ENCODE assay signal across 10 mouse cellular contexts in the genomic region with DNA sequence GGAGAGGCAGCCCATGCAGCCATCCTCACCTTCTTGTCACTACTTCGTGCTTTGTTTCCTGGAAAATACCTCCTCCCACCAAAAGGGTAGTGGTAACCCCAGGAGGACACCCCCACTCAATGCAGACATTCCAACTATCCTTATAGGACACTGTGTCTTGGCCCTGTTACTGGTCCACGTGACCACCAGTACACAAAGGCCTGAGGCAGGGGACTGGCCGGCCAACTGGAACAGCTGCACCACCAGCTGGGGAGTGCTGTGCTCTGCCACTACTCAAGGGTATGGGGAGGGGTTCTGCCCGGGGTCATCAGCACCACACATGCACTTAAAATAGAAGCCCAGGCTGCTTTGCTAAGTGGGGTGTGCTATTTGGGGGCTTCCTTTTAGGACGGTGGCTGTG. TPM values are rescaled to one million over a fixed set of nuclear protein-coding genes. Genes with fewer than 3 reads are reported as not detected.
DNase-seq lines count a peak whose midpoint lies in the region; ATAC-seq and TF ChIP-seq lines count a peak whose summit lies in the region.
"Had no signal": no experiment of that assay in that cellular context is flagged by ENCODE, and none has a peak within 500 bp of the region (broad histone marks: within the 10 kb centered on the region; RNA-seq: fewer than 3 reads in every experiment).

No protein-coding gene starts in this region.

- WGBS in heart, embryonic 11.5 days (ENCODE audit: insufficient replicate concordance), result 49% methylated on average over 5 of the region's 5 CpGs
- 50% methylated on average over 5 of the region's 5 CpGs for WGBS in embryonic facial prominence, embryonic 14.5 days
- 54% methylated on average over 5 of the region's 5 CpGs for WGBS in midbrain, embryonic 12.5 days
- WGBS in kidney, embryonic 16.5 days, result 57% methylated on average over 5 of the region's 5 CpGs

- H3K79me2 ChIP-seq in C2C12 (ENCODE audit: control insufficient read depth, insufficient read depth), result peaks cover 98% of the 10 kb centered on the region

- H3ac ChIP-seq in C2C12 (ENCODE audit: control insufficient read depth, insufficient read length, low read depth), result no peak overlapping the region

- DNase-seq in heart, adult 9 months (ENCODE audit: low spot score in 2 of 2), result no peak
- DNase-seq in embryonic facial prominence, embryonic 14.5 days (ENCODE audit: low spot score), result peak; percentile 82
- DNase-seq in adipocyte (ENCODE audit: low spot score), result no peak
- DNase-seq: kidney, adult 11 months had no signal

- no peak overlapping the region for H3K4me3 ChIP-seq in heart, embryonic 11.5 days (ENCODE audit: low read depth, low read length)
- no peak overlapping the region for H3K4me3 ChIP-seq in C2C12 (ENCODE audit: insufficient read depth, poor library complexity, severe bottlenecking)
- H3K4me3 ChIP-seq in embryonic facial prominence, embryonic 14.5 days (ENCODE audit: low read depth, low read length), result no peak overlapping the region
- H3K4me3 ChIP-seq in midbrain, embryonic 12.5 days, result no peak overlapping the region
- no peak overlapping the region for H3K4me3 ChIP-seq in kidney, embryonic 16.5 days (ENCODE audit: low read length)
- H3K4me3 ChIP-seq: left cerebral cortex, adult 2 months had no signal

- no peak overlapping the region for H3K9ac ChIP-seq in heart, embryonic 11.5 days (ENCODE audit: low read depth, low read length)
- H3K9ac ChIP-seq in embryonic facial prominence, embryonic 14.5 days (ENCODE audit: low read depth, low read length), result no peak overlapping the region
- no peak overlapping the region for H3K9ac ChIP-seq in midbrain, embryonic 12.5 days (replicated peaks)
- no peak overlapping the region for H3K9ac ChIP-seq in kidney, embryonic 16.5 days (replicated peaks; ENCODE audit: low read length)

- H3K27ac ChIP-seq in heart, embryonic 11.5 days (ENCODE audit: low read depth, low read length), result peak overlapping the region; percentile 35; the same call in 1 of the 2 replicates
- H3K27ac ChIP-seq in embryonic facial prominence, embryonic 14.5 days (replicated peaks; ENCODE audit: low read depth, low read length), result peak overlapping the region; percentile 44
- peak overlapping the region; percentile 69 for H3K27ac ChIP-seq in midbrain, embryonic 12.5 days (replicated peaks)
- no peak overlapping the region for H3K27ac ChIP-seq in kidney, embryonic 16.5 days (ENCODE audit: low read length)

- ATAC-seq in heart, embryonic 11.5 days (replicated peaks; ENCODE audit: insufficient number of reproducible peaks, low FRiP score, low TSS enrichment), result peak; percentile 22; the same call in 1 of the 2 replicates
- ATAC-seq in embryonic facial prominence, embryonic 14.5 days (ENCODE audit: low read depth), result peak; percentile 80
- peak; percentile 73 for ATAC-seq in midbrain, embryonic 12.5 days (ENCODE audit: low FRiP score, low read depth)
- ATAC-seq in kidney, embryonic 16.5 days (ENCODE audit: low FRiP score, low TSS enrichment), result no peak
- ATAC-seq in inflammation-experienced regulatory T-cells, adult 6 months, result no peak

- no peaks in the 10 kb centered on the region for H3K27me3 ChIP-seq in heart, embryonic 11.5 days (ENCODE audit: control insufficient read depth, insufficient read depth, low read length)
- no peaks in the 10 kb centered on the region for H3K27me3 ChIP-seq in C2C12 (ENCODE audit: control insufficient read depth, insufficient read depth, insufficient read length)
- H3K27me3 ChIP-seq in embryonic facial prominence, embryonic 14.5 days (replicated peaks; ENCODE audit: control insufficient read depth, insufficient read depth, low read length), result no peaks in the 10 kb centered on the region
- H3K27me3 ChIP-seq in midbrain, embryonic 12.5 days, result no peaks in the 10 kb centered on the region
- no peaks in the 10 kb centered on the region for H3K27me3 ChIP-seq in kidney, embryonic 16.5 days (ENCODE audit: insufficient read depth, low read length)

- H3K36me3 ChIP-seq in heart, embryonic 11.5 days (ENCODE audit: control insufficient read depth, insufficient read depth, low read length), result no peaks in the 10 kb centered on the region
- peaks cover 39% of the 10 kb centered on the region for H3K36me3 ChIP-seq in C2C12 (ENCODE audit: control insufficient read depth, insufficient read depth)
- peaks cover 17% of the 10 kb centered on the region; the same call in 1 of the 2 replicates for H3K36me3 ChIP-seq in embryonic facial prominence, embryonic 14.5 days (ENCODE audit: control insufficient read depth, insufficient read depth, low read length)
- H3K36me3 ChIP-seq in midbrain, embryonic 12.5 days, result peaks cover 11% of the 10 kb centered on the region; the same call in 1 of the 2 replicates
- no peaks in the 10 kb centered on the region for H3K36me3 ChIP-seq in kidney, embryonic 16.5 days (ENCODE audit: insufficient read depth, low read length)

- peaks cover 41% of the 10 kb centered on the region for H3K4me1 ChIP-seq in heart, embryonic 11.5 days (ENCODE audit: control insufficient read depth, insufficient read depth, low read length)
- no peaks in the 10 kb centered on the region for H3K4me1 ChIP-seq in embryonic facial prominence, embryonic 14.5 days (ENCODE audit: control insufficient read depth, insufficient read depth, low read length)
- peaks cover 34% of the 10 kb centered on the region for H3K4me1 ChIP-seq in midbrain, embryonic 12.5 days
- peaks cover 19% of the 10 kb centered on the region for H3K4me1 ChIP-seq in kidney, embryonic 16.5 days (ENCODE audit: insufficient read depth, low read length)

- H3K79me3 ChIP-seq in C2C12 (ENCODE audit: low read depth), result peaks cover 79% of the 10 kb centered on the region

- TF ChIP-seq CTCF in C2C12 (IDR thresholded peaks at IDR 0.05; ENCODE audit: control insufficient read depth, insufficient read depth, insufficient read length), result no peak

- no peaks in the 10 kb centered on the region for H3K9me3 ChIP-seq in heart, embryonic 11.5 days (replicated peaks; ENCODE audit: control insufficient read depth, low read length)
- H3K9me3 ChIP-seq in embryonic facial prominence, embryonic 14.5 days (ENCODE audit: control insufficient read depth, low read length), result no peaks in the 10 kb centered on the region
- H3K9me3 ChIP-seq in midbrain, embryonic 12.5 days, result no peaks in the 10 kb centered on the region
- 0 out of 2 replicates have a peak, but pooled peaks cover 3% of the 10 kb centered on the region for H3K9me3 ChIP-seq in kidney, embryonic 16.5 days (ENCODE audit: low read length)

- H3K4me2 ChIP-seq in heart, embryonic 11.5 days, result no peak overlapping the region
- no peak overlapping the region for H3K4me2 ChIP-seq in embryonic facial prominence, embryonic 14.5 days (ENCODE audit: low read depth, low read length)
- H3K4me2 ChIP-seq in midbrain, embryonic 12.5 days (replicated peaks), result no peak overlapping the region
- H3K4me2 ChIP-seq in kidney, embryonic 16.5 days (replicated peaks; ENCODE audit: low read depth, low read length), result no peak overlapping the region

TF ChIP-seq in C2C12, 6 proteins besides CTCF, POLR2A, EP300 and RAD21:
- TF ChIP-seq MYOD1 (IDR thresholded peaks at IDR 0.05; ENCODE audit: control insufficient read depth, insufficient read length, low read depth), result peak; percentile 30
- TF ChIP-seq MYOG (IDR thresholded peaks at IDR 0.05; ENCODE audit: control insufficient read depth, extremely low read depth, insufficient read length), result no peak
- peak; percentile 53 for TF ChIP-seq USF1 (IDR thresholded peaks at IDR 0.05; ENCODE audit: low read depth)
TF ChIP-seq in C2C12: peak in this region for 2.

RNA-seq across cellular contexts. Expression of a gene that starts 13.8 kb away (rescaled TPM):
- polyA plus RNA-seq in heart, embryonic 11.5 days (2014; fragmentation: Nextera tagmentation; extraction: Ambion mirVana), result 7.3 and 11.3 TPM in 2 replicates
- 48.8 TPM for polyA plus RNA-seq in C2C12 (2012; fragmentation: generic; extraction: Trizol)
- 17.9 and 18.7 TPM in 2 replicates for polyA plus RNA-seq in embryonic facial prominence, embryonic 14.5 days (2014; fragmentation: Nextera tagmentation; extraction: Ambion mirVana)
- polyA plus RNA-seq in midbrain, embryonic 12.5 days (2016; fragmentation: Nextera tagmentation; extraction: Ambion mirVana), result 27.1 and 29.9 TPM in 2 replicates
- polyA plus RNA-seq in kidney, embryonic 16.5 days (2015; fragmentation: Nextera tagmentation; extraction: Ambion mirVana), result 13.3 and 13.8 TPM in 2 replicates
- polyA plus RNA-seq in inflammation-experienced regulatory T-cells, adult 6 months (2017; shearing (Covaris generic)), result 1 to 10 TPM; 5.0 to 8.6 (median 6.8) TPM

RNA-seq across cellular contexts. Expression of a gene that starts 27.6 kb away (rescaled TPM):
- 33.7 and 39.5 TPM in 2 replicates for polyA plus RNA-seq in heart, embryonic 11.5 days (2014; fragmentation: Nextera tagmentation; extraction: Ambion mirVana)
- polyA plus RNA-seq in C2C12 (2012; fragmentation: generic; extraction: Trizol), result 27.2 TPM
- polyA plus RNA-seq in embryonic facial prominence, embryonic 14.5 days (2014; fragmentation: Nextera tagmentation; extraction: Ambion mirVana), result 50.0 and 54.3 TPM in 2 replicates
- polyA plus RNA-seq in midbrain, embryonic 12.5 days (2016; fragmentation: Nextera tagmentation; extraction: Ambion mirVana), result 75.9 and 76.2 TPM in 2 replicates
- 70.1 and 71.5 TPM in 2 replicates for polyA plus RNA-seq in kidney, embryonic 16.5 days (2015; fragmentation: Nextera tagmentation; extraction: Ambion mirVana)
- 10 to 100 TPM; 20.2 to 32.0 (median 30.5) TPM for polyA plus RNA-seq in inflammation-experienced regulatory T-cells, adult 6 months (2017; shearing (Covaris generic))

RNA-seq across cellular contexts. Expression of a gene that starts 46.2 kb away (rescaled TPM):
- 0.16 TPM in 1 of 2 replicates, not detected in the other for polyA plus RNA-seq in heart, embryonic 11.5 days (2014; fragmentation: Nextera tagmentation; extraction: Ambion mirVana)
- polyA plus RNA-seq in C2C12 (2012; fragmentation: generic; extraction: Trizol), result not detected
- not detected in 2 replicates for polyA plus RNA-seq in embryonic facial prominence, embryonic 14.5 days (2014; fragmentation: Nextera tagmentation; extraction: Ambion mirVana)
- polyA plus RNA-seq in midbrain, embryonic 12.5 days (2016; fragmentation: Nextera tagmentation; extraction: Ambion mirVana), result not detected in 2 replicates
- not detected in 2 replicates for polyA plus RNA-seq in kidney, embryonic 16.5 days (2015; fragmentation: Nextera tagmentation; extraction: Ambion mirVana)
- polyA plus RNA-seq in inflammation-experienced regulatory T-cells, adult 6 months (2017; shearing (Covaris generic)), result under 1 TPM in 1 of 3 experiments, not detected in 2; 0.30 TPM

RNA-seq across cellular contexts. Expression of a gene that starts 51.8 kb away (rescaled TPM):
- 18.9 and 22.5 TPM in 2 replicates for polyA plus RNA-seq in heart, embryonic 11.5 days (2014; fragmentation: Nextera tagmentation; extraction: Ambion mirVana)
- 17.2 TPM for polyA plus RNA-seq in C2C12 (2012; fragmentation: generic; extraction: Trizol)
- 20.8 and 22.8 TPM in 2 replicates for polyA plus RNA-seq in embryonic facial prominence, embryonic 14.5 days (2014; fragmentation: Nextera tagmentation; extraction: Ambion mirVana)
- 26.8 and 28.6 TPM in 2 replicates for polyA plus RNA-seq in midbrain, embryonic 12.5 days (2016; fragmentation: Nextera tagmentation; extraction: Ambion mirVana)
- 29.4 and 30.6 TPM in 2 replicates for polyA plus RNA-seq in kidney, embryonic 16.5 days (2015; fragmentation: Nextera tagmentation; extraction: Ambion mirVana)
- 1 to 10 TPM; 7.2 to 8.8 (median 7.3) TPM for polyA plus RNA-seq in inflammation-experienced regulatory T-cells, adult 6 months (2017; shearing (Covaris generic))

Comparison
In these comparisons a context has a peak if more than half of its experiments do, and no peak if none do; other contexts are left out.
1. ATAC-seq: peak in heart, embryonic 11.5 days (single experiment), embryonic facial prominence, embryonic 14.5 days (single experiment) and midbrain, embryonic 12.5 days (single experiment); none in kidney, embryonic 16.5 days (single experiment) and inflammation-experienced regulatory T-cells, adult 6 months (single experiment).